Mouse (Mus musculus) heart, embryonic 14.5 days (tissue): ENCODE data around the gene Ccdc51. TPM values are rescaled to one million over a fixed set of nuclear protein-coding genes. Genes with fewer than 3 reads are reported as not detected.

Experiments
- ATAC-seq: fragments of 200-750 bp; cut with Nextera tagmentation; 2 replicates; pipeline ENCODE4 v1.8.0; 2017; ENCODE audit warnings: low read depth, moderate TSS enrichment; ENCODE audit not compliant: insufficient number of reproducible peaks, insufficient read depth, low FRiP score
- H3K27ac ChIP-seq, 2 experiments: fragments of 200-500 bp in 1 of 2; fragments of 300-500 bp in 1 of 2; sonication (generic) in 1 of 2; replicated peaks in 1 of 2; 2 replicates each; pipeline ENCODE4 v1.5.1; 2012 to 2014; ENCODE audit warnings: low read depth in 2 of 2, low read length in 2 of 2, control low read depth in 1 of 2, mild to moderate bottlenecking in 1 of 2, mixed read lengths in 1 of 2; ENCODE audit not compliant: control insufficient read depth in 1 of 2, insufficient read depth in 1 of 2
- H3K27me3 ChIP-seq: fragments of 300-500 bp; sonication (generic); 2 replicates; pipeline ENCODE4 v1.6.1; 2014; ENCODE audit warnings: mild to moderate bottlenecking, low read length, control low read depth; ENCODE audit not compliant: control insufficient read depth, insufficient read depth
- H3K36me3 ChIP-seq: fragments of 300-500 bp; sonication (generic); 2 replicates; pipeline ENCODE4 v1.6.1; 2014; ENCODE audit warnings: mild to moderate bottlenecking, control low read depth, low read length, mixed read lengths; ENCODE audit not compliant: control insufficient read depth, insufficient read depth
- H3K4me1 ChIP-seq, 2 experiments: fragments of 200-500 bp in 1 of 2; fragments of 300-500 bp in 1 of 2; sonication (generic) in 1 of 2; 2 replicates each; pipeline ENCODE4 v1.6.1; 2012 to 2014; ENCODE audit warnings: low read length in 2 of 2, control low read depth in 1 of 2, mixed read lengths in 1 of 2; ENCODE audit not compliant: control insufficient read depth in 2 of 2, insufficient read depth in 2 of 2
- H3K4me2 ChIP-seq: fragments of 300-500 bp; sonication (generic); 2 replicates; pipeline ENCODE4 v1.6.1; 2014; ENCODE audit warnings: mild to moderate bottlenecking, low read length
- H3K4me3 ChIP-seq, 2 experiments: fragments of 200-500 bp in 1 of 2; fragments of 300-500 bp in 1 of 2; sonication (generic) in 1 of 2; 2 replicates each; pipeline ENCODE4 v1.5.1; 2012 to 2014; ENCODE audit warnings: low read length in 2 of 2, mild to moderate bottlenecking in 2 of 2, control low read depth in 1 of 2, low read depth in 1 of 2, moderate library complexity in 1 of 2; ENCODE audit not compliant: control insufficient read depth in 1 of 2, insufficient read depth in 1 of 2
- H3K9ac ChIP-seq: fragments of 300-500 bp; sonication (generic); 2 replicates; pipeline ENCODE4 v1.6.1; 2014; ENCODE audit warnings: mild to moderate bottlenecking, low read length
- H3K9me3 ChIP-seq: fragments of 300-500 bp; sonication (generic); 2 replicates; pipeline ENCODE4 v1.6.1; 2016; ENCODE audit warnings: low read length, control low read depth; ENCODE audit not compliant: control insufficient read depth
- WGBS: fragments of 180-500 bp; shearing (Covaris S2); extraction: QIAGEN DNeasy Blood & Tissue Kit; methylation state at CpG from one replicate; pipeline ENCODE4 v1.1.7; 2014; 5-methylcytosine and 5-hydroxymethylcytosine counted together
- polyA plus RNA-seq: library from polyadenylated mRNA; unstranded; fragments of >200 nt; fragmentation: Nextera tagmentation; extraction: Ambion mirVana; gene quantifications from 2 replicates; pipeline ENCODE4 v1.2.1, GENCODE M21; 2014

The Ccdc51 gene
- polyA plus RNA-seq, 1 experiment from 2014 or later = 13.9 TPM

- Histone ChIP-seq H3K27me3 (no peaks in the 10 kb centered on the region), H3K27ac (no peak overlapping the region), H3K36me3 (peaks cover 63% of the 10 kb centered on the region), H3K4me3 (no peak overlapping the region), H3K4me2 (no peak overlapping the region), H3K9me3 (no peaks in the 10 kb centered on the region), H3K4me1 (peaks cover 8 to 13% of the 10 kb centered on the region in 2 experiments), H3K9ac (no peak overlapping the region)
- ATAC-seq = no peak
- 82% methylated on average over 3 of the region's 3 CpGs for whole genome bisulfite sequencing
Observed at GRCm38 (mm10) chr9:109053366-109053765, 28.9 kb upstream of the Ccdc51 start.

- 75% methylated on average over 6 of the region's 6 CpGs for WGBS
- Histone ChIP-seq H3K36me3 (peaks cover 62% of the 10 kb centered on the region), H3K4me1 (peaks cover 11 to 18% of the 10 kb centered on the region in 2 experiments), H3K4me3 (no peak overlapping the region), H3K4me2 (no peak overlapping the region), H3K27me3 (no peaks in the 10 kb centered on the region), H3K9ac (no peak overlapping the region), H3K9me3 (no peaks in the 10 kb centered on the region), H3K27ac (peak overlapping the region in 1 of 2 experiments; percentile 75; a peak in 2 of 4 replicates)
- ATAC-seq = no peak
Observed at GRCm38 (mm10) chr9:109053851-109054250, 28.4 kb upstream of the Ccdc51 start.

GRCm38 (mm10) chr9:109054712-109055111, 27.6 kb upstream of the Ccdc51 start:
- H3K27me3 ChIP-seq = no peaks in the 10 kb centered on the region

GRCm38 (mm10) chr9:109055271-109056030, 26.8 kb upstream of the Ccdc51 start:
- Histone ChIP-seq H3K27ac (peak overlapping the region; percentile 45 to 75), H3K9ac (peak overlapping the region; percentile 57), H3K4me2 (peak overlapping the region; percentile 61), H3K27me3 (no peaks in the 10 kb centered on the region), H3K9me3 (no peaks in the 10 kb centered on the region), H3K4me3 (peak overlapping the region; percentile 26 to 33), H3K4me1 (peaks cover 11 to 24% of the 10 kb centered on the region in 2 experiments), H3K36me3 (peaks cover 59% of the 10 kb centered on the region)
- WGBS = 88% methylated on average over 12 of the region's 12 CpGs
- ATAC-seq = no peak

More at GRCm38 (mm10) chr9:109054712-109055111, 27.6 kb upstream of the Ccdc51 start:
- H3K4me1 ChIP-seq = peaks cover 11 to 24% of the 10 kb centered on the region in 2 experiments
- peaks cover 56% of the 10 kb centered on the region for H3K36me3 ChIP-seq
- H3K4me2 ChIP-seq = peak overlapping the region; percentile 61
- H3K27ac ChIP-seq = peak overlapping the region; percentile 53 to 75
- ATAC-seq = peak; percentile 70
- H3K4me3 ChIP-seq = peak overlapping the region; percentile 26 to 33
- H3K9me3 ChIP-seq = no peaks in the 10 kb centered on the region
- H3K9ac ChIP-seq = peak overlapping the region; percentile 57
- 4% methylated on average over 7 of the region's 7 CpGs for WGBS

DNA sequence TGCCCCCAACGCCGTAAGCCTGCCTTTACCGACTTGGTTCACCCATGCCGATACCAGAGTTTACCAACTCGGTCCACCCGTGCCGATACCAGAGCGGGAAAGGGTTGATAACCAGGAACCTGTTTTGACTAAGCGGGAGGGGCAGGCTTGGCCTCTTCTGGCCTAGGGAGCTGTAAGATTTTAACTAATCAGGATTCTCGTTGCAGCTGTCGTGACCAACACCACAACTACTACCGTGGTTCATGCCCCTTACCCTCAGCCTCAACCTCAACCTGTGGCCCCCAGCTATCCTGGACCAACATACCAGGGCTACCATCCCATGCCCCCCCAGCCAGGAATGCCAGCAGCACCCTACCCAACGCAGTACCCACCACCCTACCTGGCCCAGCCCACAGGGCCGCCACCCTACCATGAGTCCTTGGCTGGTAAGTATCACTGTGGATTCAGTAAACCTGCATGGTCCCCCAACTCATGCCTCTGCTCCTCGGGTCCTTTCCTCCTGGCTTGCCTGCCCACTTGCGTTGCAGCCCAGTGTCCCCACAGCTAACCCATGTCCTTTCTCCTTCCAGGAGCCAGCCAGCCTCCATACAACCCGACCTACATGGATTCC, 26.1 kb upstream of the Ccdc51 start:
- no peak overlapping the region for H3K27ac ChIP-seq
- H3K9ac ChIP-seq = no peak overlapping the region
- H3K4me3 ChIP-seq = no peak overlapping the region
- H3K4me2 ChIP-seq = no peak overlapping the region
- peaks cover 60% of the 10 kb centered on the region for H3K36me3 ChIP-seq
- ATAC-seq = no peak
- H3K9me3 ChIP-seq = no peaks in the 10 kb centered on the region
- H3K27me3 ChIP-seq = no peaks in the 10 kb centered on the region
- peaks cover 11 to 24% of the 10 kb centered on the region in 2 experiments for H3K4me1 ChIP-seq
- 89% methylated on average over 17 of the region's 17 CpGs for WGBS

DNA sequence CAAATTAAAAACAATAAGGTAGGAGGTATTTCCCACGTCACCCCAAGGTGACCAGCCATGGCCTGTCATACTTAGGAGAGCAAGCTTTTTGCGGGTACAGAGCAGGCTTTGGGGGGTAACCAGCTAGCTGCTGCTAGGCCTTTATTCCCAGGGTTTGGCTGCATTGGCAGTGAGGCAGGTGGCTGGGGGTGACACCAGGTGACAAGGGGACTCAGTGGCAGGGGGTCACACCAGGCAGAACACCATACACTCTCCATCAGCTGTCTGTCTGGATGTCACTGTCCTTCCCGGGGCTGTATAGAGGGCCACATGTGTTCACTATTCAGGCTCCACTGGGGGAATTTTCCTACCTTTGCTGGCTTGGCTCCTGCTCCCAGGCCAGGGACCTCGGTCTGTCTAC, 25.4 kb upstream of the Ccdc51 start:
- no peak overlapping the region for H3K27ac ChIP-seq
- WGBS = 84% methylated on average over 4 of the region's 4 CpGs
- no peak overlapping the region for H3K4me3 ChIP-seq
- no peak overlapping the region for H3K4me2 ChIP-seq
- no peaks in the 10 kb centered on the region for H3K27me3 ChIP-seq
- no peak for ATAC-seq
- no peaks in the 10 kb centered on the region for H3K9me3 ChIP-seq
- H3K36me3 ChIP-seq = peaks cover 58% of the 10 kb centered on the region
- peaks cover 11 to 24% of the 10 kb centered on the region in 2 experiments for H3K4me1 ChIP-seq
- no peak overlapping the region; the same call in 1 of the 2 replicates for H3K9ac ChIP-seq

DNA sequence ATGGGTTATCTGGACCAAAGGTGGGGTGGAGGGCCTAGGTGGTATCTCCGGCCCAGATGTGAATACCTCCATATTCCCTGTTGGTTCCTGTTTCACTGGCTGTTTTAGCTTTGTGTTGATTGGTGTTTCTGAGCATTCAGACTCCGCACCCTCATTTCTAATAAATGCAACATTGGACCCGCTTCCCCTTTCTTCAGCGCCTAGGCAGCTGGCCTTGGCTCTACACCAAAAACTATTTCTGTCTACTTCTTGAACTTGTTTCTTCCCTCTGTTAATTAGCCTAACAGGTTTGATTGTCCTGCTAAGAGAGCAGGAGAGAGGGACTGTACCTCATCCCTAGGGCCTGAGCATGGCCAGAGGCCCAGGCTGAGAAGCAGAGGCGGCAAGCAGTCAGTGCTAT, 24.8 kb upstream of the Ccdc51 start:
- Histone ChIP-seq H3K4me2 (no peak overlapping the region), H3K4me3 (no peak overlapping the region), H3K36me3 (peaks cover 56% of the 10 kb centered on the region), H3K27me3 (no peaks in the 10 kb centered on the region), H3K4me1 (peaks cover 11 to 24% of the 10 kb centered on the region in 2 experiments), H3K27ac (no peak overlapping the region), H3K9ac (no peak overlapping the region), H3K9me3 (no peaks in the 10 kb centered on the region)
- 86% methylated on average over 5 of the region's 5 CpGs for WGBS
- ATAC-seq = no peak
